Mouse (Mus musculus): ENCODE results near the gene Cdkal1. TPM values are rescaled to one million over a fixed set of nuclear protein-coding genes. Genes with fewer than 3 reads are reported as not detected.

Cdkal1 gene
- polyA plus RNA-seq, 1 experiment from 2014 or later = 29.9 TPM

GRCm38 (mm10) chr13:29473779-29474178 is 381.7 kb downstream of the Cdkal1 start:
- no peaks in the 10 kb centered on the region for H3K36me3 ChIP-seq
- H3K9me3 ChIP-seq = no peaks in the 10 kb centered on the region
- H3K4me2 ChIP-seq = no peak overlapping the region
- H3K9ac ChIP-seq = no peak overlapping the region
- H3K27me3 ChIP-seq (replicated peaks) = no peaks in the 10 kb centered on the region
- 87% methylated on average over 1 of the region's 1 CpGs for WGBS
- H3K4me1 ChIP-seq = no peaks in the 10 kb centered on the region
- no peak for ATAC-seq (ENCODE audit: insufficient read depth, low FRiP score, low read depth)
- no peak overlapping the region for H3K4me3 ChIP-seq (replicated peaks)
- no peak overlapping the region for H3K27ac ChIP-seq

GRCm38 (mm10) chr13:29462271-29462670 is 393.2 kb downstream of the Cdkal1 start:
- no peaks in the 10 kb centered on the region for H3K4me1 ChIP-seq
- no peaks in the 10 kb centered on the region for H3K9me3 ChIP-seq
- H3K4me2 ChIP-seq = no peak overlapping the region
- no peak for ATAC-seq (ENCODE audit: insufficient read depth, low FRiP score, low read depth)
- no peak overlapping the region for H3K9ac ChIP-seq
- 78% methylated on average over 6 of the region's 6 CpGs for WGBS
- H3K36me3 ChIP-seq = no peaks in the 10 kb centered on the region
- no peaks in the 10 kb centered on the region for H3K27me3 ChIP-seq (replicated peaks)
- no peak overlapping the region for H3K27ac ChIP-seq
- no peak overlapping the region for H3K4me3 ChIP-seq (replicated peaks)

- 49% methylated on average over 5 of the region's 5 CpGs for WGBS
These were observed 394.7 kb downstream of the Cdkal1 start for GRCm38 (mm10) chr13:29460741-29461140.

GRCm38 (mm10) chr13:29458385-29458784 is 397.1 kb downstream of the Cdkal1 start:
- Histone ChIP-seq H3K27ac (no peak overlapping the region), H3K4me1 (no peaks in the 10 kb centered on the region), H3K27me3 (replicated peaks) (no peaks in the 10 kb centered on the region), H3K4me3 (replicated peaks) (no peak overlapping the region), H3K36me3 (no peaks in the 10 kb centered on the region), H3K4me2 (no peak overlapping the region), H3K9ac (no peak overlapping the region), H3K9me3 (no peaks in the 10 kb centered on the region)
- no peak for ATAC-seq (ENCODE audit: insufficient read depth, low FRiP score, low read depth)
- WGBS = 23% methylated on average over 1 of the region's 1 CpGs

More at GRCm38 (mm10) chr13:29460741-29461140, 394.7 kb downstream of the Cdkal1 start:
- H3K27ac ChIP-seq = no peak overlapping the region
- ATAC-seq (ENCODE audit: insufficient read depth, low FRiP score, low read depth) = no peak
- H3K27me3 ChIP-seq (replicated peaks) = no peaks in the 10 kb centered on the region
- no peaks in the 10 kb centered on the region for H3K36me3 ChIP-seq
- no peak overlapping the region for H3K4me3 ChIP-seq (replicated peaks)
- H3K4me2 ChIP-seq = no peak overlapping the region
- H3K4me1 ChIP-seq = no peaks in the 10 kb centered on the region
- no peak overlapping the region for H3K9ac ChIP-seq
- H3K9me3 ChIP-seq = no peaks in the 10 kb centered on the region

- no peaks in the 10 kb centered on the region for H3K9me3 ChIP-seq
- no peak overlapping the region for H3K27ac ChIP-seq
- no peaks in the 10 kb centered on the region for H3K27me3 ChIP-seq (replicated peaks)
- H3K4me3 ChIP-seq (replicated peaks) = no peak overlapping the region
- H3K9ac ChIP-seq = no peak overlapping the region
- WGBS = 69% methylated on average over 2 of the region's 2 CpGs
- H3K4me2 ChIP-seq = no peak overlapping the region
- no peaks in the 10 kb centered on the region for H3K36me3 ChIP-seq
- ATAC-seq (ENCODE audit: insufficient read depth, low FRiP score, low read depth) = no peak
- H3K4me1 ChIP-seq = no peaks in the 10 kb centered on the region
These were observed 418.4 kb downstream of the Cdkal1 start for GRCm38 (mm10) chr13:29437067-29437466.

GRCm38 (mm10) chr13:29434726-29435125 is 420.7 kb downstream of the Cdkal1 start:
- 70% methylated on average over 4 of the region's 4 CpGs for whole genome bisulfite sequencing
- H3K9ac ChIP-seq = no peak overlapping the region
- H3K36me3 ChIP-seq = no peaks in the 10 kb centered on the region
- H3K27ac ChIP-seq = no peak overlapping the region
- no peaks in the 10 kb centered on the region for H3K9me3 ChIP-seq
- H3K4me1 ChIP-seq = no peaks in the 10 kb centered on the region
- no peak overlapping the region for H3K4me3 ChIP-seq (replicated peaks)
- no peak overlapping the region for H3K4me2 ChIP-seq
- ATAC-seq (ENCODE audit: insufficient read depth, low FRiP score, low read depth) = no peak
- no peaks in the 10 kb centered on the region for H3K27me3 ChIP-seq (replicated peaks)

GRCm38 (mm10) chr13:29430919-29431318 is 424.6 kb downstream of the Cdkal1 start:
- H3K27me3 ChIP-seq (replicated peaks) = no peaks in the 10 kb centered on the region
- 33% methylated on average over 4 of the region's 4 CpGs for WGBS
- H3K4me1 ChIP-seq = no peaks in the 10 kb centered on the region
- no peak overlapping the region for H3K4me2 ChIP-seq
- H3K36me3 ChIP-seq = no peaks in the 10 kb centered on the region
- H3K4me3 ChIP-seq (replicated peaks) = no peak overlapping the region
- H3K9ac ChIP-seq = no peak overlapping the region
- H3K9me3 ChIP-seq = no peaks in the 10 kb centered on the region
- no peak for ATAC-seq (ENCODE audit: insufficient read depth, low FRiP score, low read depth)
- no peak overlapping the region for H3K27ac ChIP-seq

GRCm38 (mm10) chr13:29429877-29430276 is 425.6 kb downstream of the Cdkal1 start:
- H3K9ac ChIP-seq = no peak overlapping the region
- no peak for ATAC-seq (ENCODE audit: insufficient read depth, low FRiP score, low read depth)
- WGBS = 83% methylated on average over 4 of the region's 4 CpGs
- H3K9me3 ChIP-seq = no peaks in the 10 kb centered on the region
- H3K4me3 ChIP-seq (replicated peaks) = no peak overlapping the region
- H3K4me2 ChIP-seq = no peak overlapping the region
- H3K27me3 ChIP-seq (replicated peaks) = no peaks in the 10 kb centered on the region
- H3K36me3 ChIP-seq = no peaks in the 10 kb centered on the region
- H3K4me1 ChIP-seq = no peaks in the 10 kb centered on the region
- H3K27ac ChIP-seq = no peak overlapping the region

- no peaks in the 10 kb centered on the region for H3K36me3 ChIP-seq
- no peak overlapping the region for H3K4me2 ChIP-seq
- H3K4me1 ChIP-seq = no peaks in the 10 kb centered on the region
- WGBS = 91% methylated on average over 6 of the region's 6 CpGs
- H3K9ac ChIP-seq = no peak overlapping the region
- H3K27ac ChIP-seq = no peak overlapping the region
- no peaks in the 10 kb centered on the region for H3K27me3 ChIP-seq (replicated peaks)
- ATAC-seq (ENCODE audit: insufficient read depth, low FRiP score, low read depth) = no peak
- no peak overlapping the region for H3K4me3 ChIP-seq (replicated peaks)
- no peaks in the 10 kb centered on the region for H3K9me3 ChIP-seq
These were observed 426.3 kb downstream of the Cdkal1 start for GRCm38 (mm10) chr13:29429196-29429595.

GRCm38 (mm10) chr13:29416450-29417136 is 438.9 kb downstream of the Cdkal1 start:
- no peaks in the 10 kb centered on the region for H3K36me3 ChIP-seq
- no peaks in the 10 kb centered on the region for H3K9me3 ChIP-seq
- no peak overlapping the region for H3K4me2 ChIP-seq
- H3K4me1 ChIP-seq = peaks cover 4% of the 10 kb centered on the region; the same call in 1 of the 2 replicates
- no peaks in the 10 kb centered on the region for H3K27me3 ChIP-seq (replicated peaks)
- H3K27ac ChIP-seq = 0 out of 2 replicates have a peak overlapping the region, but pooled peaks have one; percentile 31
- no peak for ATAC-seq (ENCODE audit: insufficient read depth, low FRiP score, low read depth)
- H3K4me3 ChIP-seq (replicated peaks) = no peak overlapping the region
- H3K9ac ChIP-seq = no peak overlapping the region
- 37% methylated on average over 8 of the region's 8 CpGs for WGBS

GRCm38 (mm10) chr13:29415967-29416366 is 439.5 kb downstream of the Cdkal1 start:
- 58% methylated on average over 2 of the region's 2 CpGs for WGBS
- no peak overlapping the region for H3K27ac ChIP-seq
- no peaks in the 10 kb centered on the region for H3K36me3 ChIP-seq
- H3K4me2 ChIP-seq = no peak overlapping the region
- H3K9me3 ChIP-seq = no peaks in the 10 kb centered on the region
- peaks cover 4% of the 10 kb centered on the region; the same call in 1 of the 2 replicates for H3K4me1 ChIP-seq
- no peak overlapping the region for H3K4me3 ChIP-seq (replicated peaks)
- ATAC-seq (ENCODE audit: insufficient read depth, low FRiP score, low read depth) = no peak
- no peak overlapping the region for H3K9ac ChIP-seq
- H3K27me3 ChIP-seq (replicated peaks) = no peaks in the 10 kb centered on the region

GRCm38 (mm10) chr13:29414878-29415277 is 440.6 kb downstream of the Cdkal1 start:
- H3K27me3 ChIP-seq (replicated peaks) = no peaks in the 10 kb centered on the region
- ATAC-seq (ENCODE audit: insufficient read depth, low FRiP score, low read depth) = no peak
- no peak overlapping the region for H3K9ac ChIP-seq
- 53% methylated on average over 6 of the region's 6 CpGs for WGBS
- no peaks in the 10 kb centered on the region for H3K36me3 ChIP-seq
- H3K4me3 ChIP-seq (replicated peaks) = no peak overlapping the region
- no peaks in the 10 kb centered on the region for H3K9me3 ChIP-seq
- H3K4me1 ChIP-seq = peaks cover 4% of the 10 kb centered on the region; the same call in 1 of the 2 replicates
- no peak overlapping the region for H3K27ac ChIP-seq
- no peak overlapping the region for H3K4me2 ChIP-seq

All from stomach, embryonic 15.5 days (tissue).